Mouse (Mus musculus) ES-Bruce4 (cell line): ENCODE results near the gene Tax1bp1.

Experiments used
- CTCF ChIP-seq: IDR thresholded peaks from one replicate; pipeline ENCODE4 v1.8.1; 2011; ENCODE audit warnings: low read depth, low read length
- POLR2A ChIP-seq: IDR thresholded peaks from one replicate; pipeline ENCODE4 v1.8.1; 2011; ENCODE audit warnings: low read length; ENCODE audit not compliant: insufficient read depth

DNA sequence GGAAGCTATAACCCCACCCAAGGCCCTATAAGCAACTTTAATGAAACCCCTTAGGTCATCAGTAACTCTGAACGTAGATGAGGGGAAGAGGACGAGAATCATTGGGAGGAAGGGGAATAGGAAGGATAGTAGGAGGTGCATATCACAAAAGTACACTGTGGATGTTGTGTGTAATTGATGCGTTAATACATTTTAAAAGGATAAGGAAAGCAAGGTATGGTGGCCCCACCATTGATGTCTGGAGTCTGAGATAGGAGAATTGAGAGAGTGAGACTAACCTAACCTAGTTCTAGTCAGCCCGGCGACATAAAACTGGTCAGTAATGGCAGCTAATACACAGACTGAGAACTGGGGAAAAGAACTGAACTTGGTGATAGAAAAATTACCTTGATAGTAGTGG lies 39.3 kb downstream of the Tax1bp1 start:
- TF ChIP-seq POLR2A (no peak), CTCF (no peak)
